Mouse (Mus musculus) C2C12 (cell line): ENCODE measurements around the gene Gpn2.

Experiments used
- CTCF ChIP-seq: IDR thresholded peaks from one replicate; pipeline ENCODE4 v1.5.1; 2011; ENCODE audit not compliant: control insufficient read depth, insufficient read depth, insufficient read length
- USF1 ChIP-seq: IDR thresholded peaks from one replicate; pipeline ENCODE4 v1.6.1; 2011; ENCODE audit warnings: low read depth, mild to moderate bottlenecking, control low read depth, moderate library complexity

DNA sequence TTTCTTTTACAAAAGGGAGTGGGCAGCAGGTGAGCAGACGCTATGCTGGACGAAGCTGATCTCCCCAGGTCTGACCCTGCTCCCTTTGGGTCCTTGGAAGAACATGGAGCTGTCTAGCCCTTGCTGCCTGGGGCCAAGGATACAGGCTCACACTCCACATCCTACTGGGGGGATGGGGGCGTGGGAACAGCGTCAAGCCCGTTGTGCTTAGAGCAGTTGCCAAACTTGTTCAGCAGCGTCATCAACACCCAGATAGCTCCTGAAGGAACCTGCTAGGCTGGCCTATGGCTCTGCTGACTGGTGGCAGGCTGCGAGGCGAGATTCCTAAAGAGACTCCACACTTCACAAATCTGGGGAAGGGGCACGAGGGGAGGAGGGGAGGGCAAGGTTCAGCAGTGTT is 21.2 kb downstream of the Gpn2 start:
- no peak for TF ChIP-seq CTCF
- no peak for TF ChIP-seq USF1
